Mouse (Mus musculus) CD4-positive helper T cell, adult 2 months (primary cell): ENCODE measurements around the gene Prss58.

Experiments used
- DNase-seq: peaks from one replicate; pipeline ENCODE4 v3.0.0-alpha.2; 2012; ENCODE audit warnings: low read depth, missing footprints, low spot score

Prss58 gene

DNA sequence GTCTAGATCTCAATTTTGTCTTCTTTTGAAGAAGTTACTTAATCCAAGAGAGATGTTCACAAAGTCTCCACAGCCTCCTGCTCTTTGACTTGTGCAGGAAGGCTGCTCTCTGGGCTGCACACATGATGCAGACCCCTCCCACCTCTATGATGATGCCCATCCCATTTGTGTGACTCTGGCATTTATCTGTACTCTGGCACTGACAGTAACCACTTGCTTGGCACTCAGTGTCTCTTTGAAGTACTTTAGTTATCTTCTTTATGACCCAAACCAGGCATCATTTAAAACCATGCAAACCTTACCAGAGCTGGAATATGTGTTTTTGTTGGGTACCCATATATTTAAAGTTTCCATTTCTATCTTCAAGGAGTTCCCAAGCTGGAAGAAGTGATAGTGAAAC lies at the start of gene Prss58:
Gene Prss58, minus strand, starts transcription at position 101 of the 400 bp plus-strand sequence.
- no peak for DNase-seq

DNA sequence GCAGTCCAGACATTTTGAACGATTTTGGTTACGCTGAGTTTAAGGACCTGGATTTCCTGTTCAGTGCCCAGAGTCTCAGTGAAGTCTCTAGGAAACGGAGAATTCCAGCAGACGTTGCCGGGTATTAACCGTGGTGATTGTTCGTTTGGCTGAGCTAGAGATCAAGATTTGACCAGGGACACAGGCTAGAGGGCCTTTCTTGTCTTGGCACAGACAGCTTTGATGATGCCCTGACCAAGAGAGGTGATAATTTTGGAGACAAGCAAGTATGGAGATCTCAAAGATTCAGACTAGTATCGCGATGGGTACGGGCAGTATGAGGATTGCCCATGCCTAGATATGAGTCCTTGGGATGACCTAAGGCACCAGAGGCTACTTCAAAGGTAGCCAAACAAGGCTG lies 40.3 kb upstream of the Prss58 start, which contains the start of gene 1700074P13Rik:
Gene 1700074P13Rik, minus strand, starts transcription at position 101 of the 400 bp plus-strand sequence.
- DNase-seq, result no peak

DNA sequence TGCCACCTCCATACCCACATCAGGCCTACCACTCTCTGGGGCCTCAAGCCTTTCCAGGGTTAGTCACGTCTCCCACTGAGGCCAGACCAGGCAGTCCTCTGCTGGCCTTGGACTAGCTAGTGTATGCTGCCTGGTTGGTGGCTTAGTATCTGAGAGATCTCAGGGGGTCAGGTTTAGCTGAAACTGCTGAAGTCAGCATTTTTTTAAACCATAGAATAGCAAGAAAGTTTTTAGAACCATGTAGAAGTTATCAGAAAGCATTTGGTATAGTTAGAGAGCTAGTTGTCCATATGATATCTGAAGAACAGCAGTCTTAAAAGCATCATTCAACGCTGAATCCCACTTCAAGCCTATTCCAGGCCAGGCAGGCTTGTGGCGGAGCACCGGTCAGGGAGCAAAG lies 19.8 kb upstream of the Prss58 start:
- no peak for DNase-seq

- no peak for DNase-seq
Observed at GRCm38 (mm10) chr6:40894716-40895115, 5.5 kb downstream of the Prss58 start.

GRCm38 (mm10) chr6:40893577-40893976 lies 6.6 kb downstream of the Prss58 start:
- DNase-seq, result peak; percentile 70

DNA sequence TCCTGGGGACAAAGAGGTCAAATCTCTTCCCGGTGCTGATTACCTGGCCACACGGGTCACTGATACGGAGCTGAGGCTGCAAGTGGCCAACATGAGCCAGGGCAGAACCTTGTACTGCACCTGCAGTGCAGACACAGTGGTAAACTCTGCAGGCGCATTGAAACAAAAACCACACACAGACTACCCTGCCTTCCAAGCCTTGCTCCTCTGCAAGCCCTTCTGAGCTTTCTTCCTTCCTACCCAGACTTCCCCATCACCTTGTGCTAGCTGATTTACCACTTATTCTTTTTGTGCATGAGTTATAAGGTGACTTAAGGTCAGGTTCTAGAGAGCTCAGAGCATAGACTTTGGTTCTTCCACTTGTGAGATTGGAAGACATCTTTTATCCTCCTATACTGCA lies 8.4 kb downstream of the Prss58 start:
- peak; percentile 25 for DNase-seq

GRCm38 (mm10) chr6:40890973-40891372 lies 9.2 kb downstream of the Prss58 start:
- peak; percentile 85 for DNase-seq

GRCm38 (mm10) chr6:40887394-40887793 lies 12.8 kb downstream of the Prss58 start, which contains the start of gene Moxd2:
Gene Moxd2, minus strand, starts transcription at chr6:40887494.
- DNase-seq, result no peak

- peak; percentile 6 for DNase-seq
Observed at GRCm38 (mm10) chr6:40845283-40845682, 54.9 kb downstream of the Prss58 start.
